In the genomic region with DNA sequence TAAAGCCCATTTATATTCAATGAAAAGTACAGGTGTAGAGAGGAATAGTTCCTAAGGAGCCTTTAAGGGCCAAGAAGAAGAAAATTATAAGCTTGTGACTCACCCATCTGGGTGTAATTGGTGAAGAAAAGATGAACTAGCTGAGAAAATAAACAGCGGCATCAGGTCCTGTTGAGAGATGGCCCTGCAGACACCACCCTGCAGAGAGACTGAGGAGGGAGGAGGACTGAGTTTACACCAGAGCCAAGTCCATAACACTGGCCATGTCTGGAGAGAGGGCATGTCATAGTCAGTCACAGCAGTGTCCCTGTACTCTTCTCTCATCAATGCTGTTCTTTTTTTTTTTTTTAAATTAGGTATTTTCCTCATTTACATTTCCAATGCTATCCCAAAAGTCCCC, we compare ENCODE assay signal across 20 mouse cellular contexts. TPM values are rescaled to one million over a fixed set of nuclear protein-coding genes. Genes with fewer than 3 reads are reported as not detected.
"Had no signal": no experiment of that assay in that cellular context is flagged by ENCODE, and none has a peak within 500 bp of the region (broad histone marks: within the 10 kb centered on the region; RNA-seq: fewer than 3 reads in every experiment).

No protein-coding gene starts in this region.

- H3K36me3 ChIP-seq: limb, embryonic 12.5 days; liver, embryonic 13.5 days; lung, embryonic 15.5 days; midbrain, embryonic 12.5 days had no signal

- H3K27ac ChIP-seq: left cerebral cortex, adult 2 months; limb, embryonic 12.5 days; liver, embryonic 13.5 days; lung, embryonic 15.5 days; macrophage; midbrain, embryonic 12.5 days had no signal

- ATAC-seq: liver, postnatal 0 days had no signal

- H3K9me3 ChIP-seq: limb, embryonic 12.5 days; liver, embryonic 13.5 days; lung, embryonic 15.5 days; midbrain, embryonic 12.5 days had no signal

- DNase-seq: kidney, postnatal 25 days; liver; liver, embryonic 13.5 days; liver, postnatal 0 days; lung, postnatal 14 days; right cerebral cortex, postnatal 14 days; thymus, postnatal 4 days had no signal

- H3K4me1 ChIP-seq: limb, embryonic 12.5 days; liver, embryonic 13.5 days; lung, embryonic 15.5 days; megakaryocyte, embryonic 14.5 days; midbrain, embryonic 12.5 days had no signal

- H3K9ac ChIP-seq: limb, embryonic 12.5 days; liver, embryonic 13.5 days; liver, postnatal 0 days; lung, embryonic 15.5 days; midbrain, embryonic 12.5 days had no signal

- H3K27me3 ChIP-seq: limb, embryonic 12.5 days; liver, embryonic 13.5 days; lung, embryonic 15.5 days; megakaryocyte, embryonic 14.5 days; midbrain, embryonic 12.5 days had no signal

- H3K4me2 ChIP-seq: limb, embryonic 12.5 days; liver, embryonic 13.5 days; lung, embryonic 15.5 days; midbrain, embryonic 12.5 days had no signal

- H3K4me3 ChIP-seq: left cerebral cortex, adult 2 months; limb, embryonic 12.5 days; liver, embryonic 13.5 days; lung, embryonic 15.5 days; megakaryocyte, embryonic 14.5 days; midbrain, embryonic 12.5 days had no signal

RNA-seq across cellular contexts. Expression of a gene that starts 48.0 kb away (rescaled TPM):
- total RNA-seq: layer of hippocampus, postnatal 25 days; left cerebral cortex, adult 2 months; left cerebral cortex, postnatal 25 days; midbrain, postnatal 0 days had no signal
- polyA plus RNA-seq: kidney, embryonic 16.5 days; limb, embryonic 12.5 days; liver, embryonic 13.5 days; liver, postnatal 0 days; lung, embryonic 15.5 days; macrophage; midbrain, embryonic 12.5 days; midbrain, postnatal 0 days; neural tube, embryonic 14.5 days; small intestine, adult 2 months; stomach, embryonic 16.5 days had no signal
